Mouse (Mus musculus): ENCODE results near the gene Olfr311.

DNA sequence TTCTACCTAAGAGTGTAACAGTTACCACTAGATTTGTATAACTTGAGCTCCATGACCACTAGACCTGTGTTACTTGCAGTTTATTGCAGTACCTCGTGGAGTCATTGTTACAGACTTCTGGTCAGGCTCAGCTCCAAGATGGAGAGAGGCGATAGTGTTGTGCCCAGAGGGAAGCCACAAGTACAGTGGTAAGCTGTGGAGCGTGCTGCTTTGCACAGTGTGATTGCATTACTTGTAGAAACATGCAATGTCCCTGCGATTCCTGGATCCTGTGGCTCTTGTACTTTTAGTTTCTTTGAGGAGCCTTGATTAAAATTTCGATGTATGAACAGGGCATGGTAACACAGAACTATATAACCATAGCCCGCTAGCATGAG lies 28.9 kb downstream of the Olfr311 start:
- TF ChIP-seq CTCF (IDR thresholded peaks at IDR 0.05; ENCODE audit: low read depth, low read length) (no peak), EP300 (IDR thresholded peaks at IDR 0.05; ENCODE audit: insufficient read depth, low read depth, low read length) (no peak)

All from ES-Bruce4 (cell line).